Mouse (Mus musculus) intestine, embryonic 14.5 days (tissue): ENCODE data around the gene Acp7. TPM values are rescaled to one million over a fixed set of nuclear protein-coding genes. Genes with fewer than 3 reads are reported as not detected.

Experiments
- ATAC-seq: fragments of 200-750 bp; cut with Nextera tagmentation; replicated peaks from 2 replicates; pipeline ENCODE4 v1.8.0; 2017; ENCODE audit warnings: low read depth, moderate number of reproducible peaks, moderate TSS enrichment, moderate library complexity; ENCODE audit not compliant: low FRiP score, low TSS enrichment
- DNase-seq: peaks from one replicate; pipeline ENCODE4 v3.0.0-alpha.2; 2018; ENCODE audit warnings: low spot score
- H3K27ac ChIP-seq: fragments of 300-500 bp; sonication (generic); 2 replicates; pipeline ENCODE4 v1.5.1; 2014; ENCODE audit warnings: low read depth, mild to moderate bottlenecking, control low read depth
- H3K27me3 ChIP-seq: fragments of 300-500 bp; sonication (generic); replicated peaks from 2 replicates; pipeline ENCODE4 v1.6.1; 2014; ENCODE audit warnings: low read length, control low read depth; ENCODE audit not compliant: control insufficient read depth, insufficient read depth
- H3K36me3 ChIP-seq: fragments of 300-500 bp; sonication (generic); 2 replicates; pipeline ENCODE4 v1.6.1; 2014; ENCODE audit warnings: low read length, control low read depth; ENCODE audit not compliant: control insufficient read depth, insufficient read depth
- H3K4me1 ChIP-seq: fragments of 300-500 bp; sonication (generic); replicated peaks from 2 replicates; pipeline ENCODE4 v1.6.1; 2014; ENCODE audit warnings: low read length, control low read depth, mixed read lengths; ENCODE audit not compliant: control insufficient read depth, insufficient read depth
- H3K4me2 ChIP-seq: fragments of 300-500 bp; sonication (generic); 2 replicates; pipeline ENCODE4 v1.6.1; 2014; ENCODE audit warnings: low read length
- H3K4me3 ChIP-seq: fragments of 300-500 bp; sonication (generic); 2 replicates; pipeline ENCODE4 v1.5.1; 2014; ENCODE audit warnings: low read depth, low read length, control low read depth, mixed read lengths
- H3K9ac ChIP-seq: fragments of 300-500 bp; sonication (generic); 2 replicates; pipeline ENCODE4 v1.6.1; 2014; ENCODE audit warnings: mild to moderate bottlenecking, low read length
- H3K9me3 ChIP-seq: fragments of 300-500 bp; sonication (generic); 2 replicates; pipeline ENCODE4 v1.6.1; 2016; ENCODE audit warnings: low read length, control low read depth; ENCODE audit not compliant: control insufficient read depth
- WGBS: fragments of 180-500 bp; shearing (Covaris S2); extraction: QIAGEN DNeasy Blood & Tissue Kit; methylation state at CpG from one replicate; pipeline ENCODE4 v1.1.7; 2014; 5-methylcytosine and 5-hydroxymethylcytosine counted together
- polyA plus RNA-seq: library from polyadenylated mRNA; unstranded; fragments of >200 nt; fragmentation: Nextera tagmentation; extraction: Ambion mirVana; gene quantifications from 2 replicates; pipeline ENCODE4 v1.2.1, GENCODE M21; 2014

The Acp7 gene
- polyA plus RNA-seq, 1 experiment from 2014 or later: not detected

- Histone ChIP-seq H3K4me3 (no peak overlapping the region), H3K27ac (no peak overlapping the region), H3K9ac (no peak overlapping the region), H3K9me3 (no peaks in the 10 kb centered on the region), H3K27me3 (no peaks in the 10 kb centered on the region), H3K4me2 (no peak overlapping the region), H3K36me3 (peaks cover 73% of the 10 kb centered on the region), H3K4me1 (peaks cover 24% of the 10 kb centered on the region; the same call in 1 of the 2 replicates)
- DNase-seq (no peak), ATAC-seq (no peak)
- WGBS: 93% methylated on average over 4 of the region's 4 CpGs
These were observed 63.6 kb downstream of the Acp7 start for GRCm38 (mm10) chr7:28567539-28567938.

- no peak for DNase-seq
- ATAC-seq: no peak
- peaks cover 95% of the 10 kb centered on the region for H3K36me3 ChIP-seq
- H3K27ac ChIP-seq: no peak overlapping the region
- H3K4me3 ChIP-seq: no peak overlapping the region
- peaks cover 5% of the 10 kb centered on the region; the same call in 1 of the 2 replicates for H3K4me1 ChIP-seq
- no peaks in the 10 kb centered on the region for H3K27me3 ChIP-seq
- H3K9me3 ChIP-seq: no peaks in the 10 kb centered on the region
- H3K9ac ChIP-seq: no peak overlapping the region
- H3K4me2 ChIP-seq: no peak overlapping the region
- 85% methylated on average over 5 of the region's 5 CpGs for WGBS
These were observed 65.7 kb downstream of the Acp7 start for GRCm38 (mm10) chr7:28565407-28565806.

GRCm38 (mm10) chr7:28562951-28563350 lies 68.2 kb downstream of the Acp7 start:
- DNase-seq: no peak
- no peak for ATAC-seq
- H3K4me1 ChIP-seq: no peaks in the 10 kb centered on the region
- no peak overlapping the region for H3K4me3 ChIP-seq
- H3K27ac ChIP-seq: no peak overlapping the region
- WGBS: 92% methylated on average over 13 of the region's 13 CpGs
- peaks cover 97% of the 10 kb centered on the region for H3K36me3 ChIP-seq
- H3K9me3 ChIP-seq: no peaks in the 10 kb centered on the region
- no peaks in the 10 kb centered on the region for H3K27me3 ChIP-seq
- no peak overlapping the region for H3K4me2 ChIP-seq
- no peak overlapping the region for H3K9ac ChIP-seq

- DNase-seq (no peak), ATAC-seq (no peak)
- 94% methylated on average over 13 of the region's 13 CpGs for WGBS
- Histone ChIP-seq H3K4me1 (no peaks in the 10 kb centered on the region), H3K27ac (no peak overlapping the region), H3K36me3 (peaks cover 94% of the 10 kb centered on the region), H3K4me2 (no peak overlapping the region), H3K9me3 (no peaks in the 10 kb centered on the region), H3K27me3 (no peaks in the 10 kb centered on the region), H3K9ac (no peak overlapping the region), H3K4me3 (no peak overlapping the region)
These were observed 68.8 kb downstream of the Acp7 start for GRCm38 (mm10) chr7:28562371-28562770.

GRCm38 (mm10) chr7:28561967-28562366 lies 69.2 kb downstream of the Acp7 start:
- no peaks in the 10 kb centered on the region for H3K27me3 ChIP-seq
- H3K4me1 ChIP-seq: no peaks in the 10 kb centered on the region
- WGBS: 87% methylated on average over 11 of the region's 11 CpGs
- H3K4me2 ChIP-seq: no peak overlapping the region
- DNase-seq (no peak), ATAC-seq (no peak)
- H3K36me3 ChIP-seq: peaks cover 90% of the 10 kb centered on the region
- H3K27ac ChIP-seq: no peak overlapping the region
- H3K9me3 ChIP-seq: no peaks in the 10 kb centered on the region
- H3K4me3 ChIP-seq: no peak overlapping the region
- H3K9ac ChIP-seq: no peak overlapping the region

- no peak for ATAC-seq
- H3K4me3 ChIP-seq: no peak overlapping the region
- DNase-seq: no peak
- H3K4me2 ChIP-seq: no peak overlapping the region
- no peak overlapping the region for H3K27ac ChIP-seq
- H3K36me3 ChIP-seq: peaks cover 79% of the 10 kb centered on the region
- no peaks in the 10 kb centered on the region for H3K4me1 ChIP-seq
- H3K9ac ChIP-seq: no peak overlapping the region
- WGBS: 94% methylated on average over 10 of the region's 10 CpGs
- no peaks in the 10 kb centered on the region for H3K9me3 ChIP-seq
- H3K27me3 ChIP-seq: no peaks in the 10 kb centered on the region
These were observed 70.3 kb downstream of the Acp7 start for GRCm38 (mm10) chr7:28560856-28561255.

GRCm38 (mm10) chr7:28558486-28558885 lies 72.6 kb downstream of the Acp7 start:
- H3K36me3 ChIP-seq: peaks cover 57% of the 10 kb centered on the region
- WGBS: 49% methylated on average over 4 of the region's 4 CpGs
- H3K4me2 ChIP-seq: no peak overlapping the region
- no peaks in the 10 kb centered on the region for H3K27me3 ChIP-seq
- no peak overlapping the region for H3K9ac ChIP-seq
- DNase-seq (no peak), ATAC-seq (no peak)
- H3K27ac ChIP-seq: no peak overlapping the region
- no peaks in the 10 kb centered on the region for H3K9me3 ChIP-seq
- H3K4me3 ChIP-seq: no peak overlapping the region
- H3K4me1 ChIP-seq: no peaks in the 10 kb centered on the region

- DNase-seq (no peak), ATAC-seq (no peak)
- Histone ChIP-seq H3K9me3 (no peaks in the 10 kb centered on the region), H3K4me3 (no peak overlapping the region), H3K27ac (no peak overlapping the region), H3K36me3 (peaks cover 49% of the 10 kb centered on the region), H3K27me3 (no peaks in the 10 kb centered on the region), H3K9ac (no peak overlapping the region), H3K4me1 (no peaks in the 10 kb centered on the region), H3K4me2 (no peak overlapping the region)
- WGBS: 80% methylated on average over 6 of the region's 6 CpGs
These were observed 73.4 kb downstream of the Acp7 start for GRCm38 (mm10) chr7:28557708-28558107.
